Mouse (Mus musculus): ENCODE data around the gene Parp8. TPM values are rescaled to one million over a fixed set of nuclear protein-coding genes. Genes with fewer than 3 reads are reported as not detected.

Gene Parp8
- total RNA-seq, 1 experiment, result 2.2 TPM

- no peak overlapping the region for H3K27ac ChIP-seq (ENCODE audit: insufficient read depth, low read depth, low read length, poor library complexity, severe bottlenecking)
- H3K4me3 ChIP-seq (ENCODE audit: insufficient read depth in 1 of 2, low read depth in 1 of 2, low read length in 2 of 2, poor library complexity in 1 of 2, severe bottlenecking in 1 of 2), result no peak overlapping the region
- H3K36me3 ChIP-seq (ENCODE audit: control insufficient read depth, insufficient read depth, low read length, poor library complexity, severe bottlenecking), result no peaks in the 10 kb centered on the region
- no peak for DNase-seq (ENCODE audit: low read depth, low spot score)
- TF ChIP-seq ZC3H11A (IDR thresholded peaks at IDR 0.05; ENCODE audit: borderline replicate concordance, low read depth, low read length), result no peak
- no peak for TF ChIP-seq ZNF384 (IDR thresholded peaks at IDR 0.05; ENCODE audit: low read depth, low read length)
- TF ChIP-seq HCFC1 (IDR thresholded peaks at IDR 0.05; ENCODE audit: borderline replicate concordance, insufficient read depth, low read length), result no peak
- no peak for TF ChIP-seq CHD2 (IDR thresholded peaks at IDR 0.05; ENCODE audit: low read depth, low read length)
- TF ChIP-seq MAFK (IDR thresholded peaks at IDR 0.05; ENCODE audit: insufficient read depth, low read depth, low read length), result no peak
- H3K9me3 ChIP-seq (ENCODE audit: control insufficient read depth, insufficient read depth, low read depth, low read length), result no peaks in the 10 kb centered on the region
- no peak overlapping the region for H3K9ac ChIP-seq (ENCODE audit: insufficient read depth, low read depth, low read length, poor library complexity, severe bottlenecking)
- no peaks in the 10 kb centered on the region for H3K4me1 ChIP-seq (ENCODE audit: control insufficient read depth in 2 of 2, insufficient read depth in 2 of 2, low read length in 2 of 2, poor library complexity in 1 of 2)
- in situ Hi-C loops (cut with MboI; ENCODE audit: low sequenced_read_pairs in 2 of 2, unreplicated experiment in 2 of 2), result no loop called here
Measured at GRCm38 (mm10) chr13:116884422-116884942, 140.9 kb downstream of the Parp8 start.

- DNase-seq (ENCODE audit: low read depth, low spot score), result no peak
- H3K27ac ChIP-seq (ENCODE audit: insufficient read depth, low read depth, low read length, poor library complexity, severe bottlenecking), result no peak overlapping the region
- no peaks in the 10 kb centered on the region for H3K9me3 ChIP-seq (ENCODE audit: control insufficient read depth, insufficient read depth, low read depth, low read length)
- TF ChIP-seq CHD2 (IDR thresholded peaks at IDR 0.05; ENCODE audit: low read depth, low read length), result no peak
- no peak for TF ChIP-seq HCFC1 (IDR thresholded peaks at IDR 0.05; ENCODE audit: borderline replicate concordance, insufficient read depth, low read length)
- no peak for TF ChIP-seq ZC3H11A (IDR thresholded peaks at IDR 0.05; ENCODE audit: borderline replicate concordance, low read depth, low read length)
- no peak for TF ChIP-seq ZNF384 (IDR thresholded peaks at IDR 0.05; ENCODE audit: low read depth, low read length)
- no peak for TF ChIP-seq MAFK (IDR thresholded peaks at IDR 0.05; ENCODE audit: insufficient read depth, low read depth, low read length)
- H3K4me3 ChIP-seq (ENCODE audit: insufficient read depth in 1 of 2, low read depth in 1 of 2, low read length in 2 of 2, poor library complexity in 1 of 2, severe bottlenecking in 1 of 2), result no peak overlapping the region
- H3K9ac ChIP-seq (ENCODE audit: insufficient read depth, low read depth, low read length, poor library complexity, severe bottlenecking), result no peak overlapping the region
- no peaks in the 10 kb centered on the region for H3K36me3 ChIP-seq (ENCODE audit: control insufficient read depth, insufficient read depth, low read length, poor library complexity, severe bottlenecking)
- in situ Hi-C loops (cut with MboI; ENCODE audit: low sequenced_read_pairs in 2 of 2, unreplicated experiment in 2 of 2), result no loop called here
- no peaks in the 10 kb centered on the region for H3K4me1 ChIP-seq (ENCODE audit: control insufficient read depth in 2 of 2, insufficient read depth in 2 of 2, low read length in 2 of 2, poor library complexity in 1 of 2)
Measured at GRCm38 (mm10) chr13:116882226-116882625, 143.1 kb downstream of the Parp8 start.

- no peaks in the 10 kb centered on the region for H3K4me1 ChIP-seq (ENCODE audit: control insufficient read depth in 2 of 2, insufficient read depth in 2 of 2, low read length in 2 of 2, poor library complexity in 1 of 2)
- TF ChIP-seq HCFC1 (IDR thresholded peaks at IDR 0.05; ENCODE audit: borderline replicate concordance, insufficient read depth, low read length), result no peak
- no peak overlapping the region for H3K4me3 ChIP-seq (ENCODE audit: insufficient read depth in 1 of 2, low read depth in 1 of 2, low read length in 2 of 2, poor library complexity in 1 of 2, severe bottlenecking in 1 of 2)
- no peak overlapping the region for H3K9ac ChIP-seq (ENCODE audit: insufficient read depth, low read depth, low read length, poor library complexity, severe bottlenecking)
- no peaks in the 10 kb centered on the region for H3K9me3 ChIP-seq (ENCODE audit: control insufficient read depth, insufficient read depth, low read depth, low read length)
- in situ Hi-C loops (cut with MboI; ENCODE audit: low sequenced_read_pairs in 2 of 2, unreplicated experiment in 2 of 2), result no loop called here
- H3K36me3 ChIP-seq (ENCODE audit: control insufficient read depth, insufficient read depth, low read length, poor library complexity, severe bottlenecking), result no peaks in the 10 kb centered on the region
- no peak for DNase-seq (ENCODE audit: low read depth, low spot score)
- no peak overlapping the region for H3K27ac ChIP-seq (ENCODE audit: insufficient read depth, low read depth, low read length, poor library complexity, severe bottlenecking)
Measured at GRCm38 (mm10) chr13:116879580-116880192, 145.7 kb downstream of the Parp8 start.

- no peak for DNase-seq (ENCODE audit: low read depth, low spot score)
- Histone ChIP-seq H3K4me3 (ENCODE audit: insufficient read depth in 1 of 2, low read depth in 1 of 2, low read length in 2 of 2, poor library complexity in 1 of 2, severe bottlenecking in 1 of 2) (no peak overlapping the region), H3K4me1 (ENCODE audit: control insufficient read depth in 2 of 2, insufficient read depth in 2 of 2, low read length in 2 of 2, poor library complexity in 1 of 2) (no peaks in the 10 kb centered on the region), H3K36me3 (ENCODE audit: control insufficient read depth, insufficient read depth, low read length, poor library complexity, severe bottlenecking) (no peaks in the 10 kb centered on the region), H3K9me3 (ENCODE audit: control insufficient read depth, insufficient read depth, low read depth, low read length) (no peaks in the 10 kb centered on the region), H3K27ac (ENCODE audit: insufficient read depth, low read depth, low read length, poor library complexity, severe bottlenecking) (no peak overlapping the region), H3K9ac (ENCODE audit: insufficient read depth, low read depth, low read length, poor library complexity, severe bottlenecking) (no peak overlapping the region)
- no peak for TF ChIP-seq ZNF384 (IDR thresholded peaks at IDR 0.05; ENCODE audit: low read depth, low read length)
- no peak for TF ChIP-seq CHD2 (IDR thresholded peaks at IDR 0.05; ENCODE audit: low read depth, low read length)
- no peak for TF ChIP-seq HCFC1 (IDR thresholded peaks at IDR 0.05; ENCODE audit: borderline replicate concordance, insufficient read depth, low read length)
- TF ChIP-seq MAFK (IDR thresholded peaks at IDR 0.05; ENCODE audit: insufficient read depth, low read depth, low read length), result no peak
- TF ChIP-seq ZC3H11A (IDR thresholded peaks at IDR 0.05; ENCODE audit: borderline replicate concordance, low read depth, low read length), result no peak
- in situ Hi-C loops (cut with MboI; ENCODE audit: low sequenced_read_pairs in 2 of 2, unreplicated experiment in 2 of 2), result no loop called here
Measured at GRCm38 (mm10) chr13:116870221-116870620, 155.1 kb downstream of the Parp8 start.

- Histone ChIP-seq H3K9ac (ENCODE audit: insufficient read depth, low read depth, low read length, poor library complexity, severe bottlenecking) (no peak overlapping the region), H3K9me3 (ENCODE audit: control insufficient read depth, insufficient read depth, low read depth, low read length) (no peaks in the 10 kb centered on the region), H3K4me1 (ENCODE audit: control insufficient read depth in 2 of 2, insufficient read depth in 2 of 2, low read length in 2 of 2, poor library complexity in 1 of 2) (no peaks in the 10 kb centered on the region), H3K27ac (ENCODE audit: insufficient read depth, low read depth, low read length, poor library complexity, severe bottlenecking) (no peak overlapping the region), H3K4me3 (ENCODE audit: insufficient read depth in 1 of 2, low read depth in 1 of 2, low read length in 2 of 2, poor library complexity in 1 of 2, severe bottlenecking in 1 of 2) (no peak overlapping the region), H3K36me3 (ENCODE audit: control insufficient read depth, insufficient read depth, low read length, poor library complexity, severe bottlenecking) (no peaks in the 10 kb centered on the region)
- DNase-seq (ENCODE audit: low read depth, low spot score), result no peak
- TF ChIP-seq ZNF384 (IDR thresholded peaks at IDR 0.05; ENCODE audit: low read depth, low read length) (no peak), ZC3H11A (IDR thresholded peaks at IDR 0.05; ENCODE audit: borderline replicate concordance, low read depth, low read length) (no peak), CHD2 (IDR thresholded peaks at IDR 0.05; ENCODE audit: low read depth, low read length) (no peak), MAFK (IDR thresholded peaks at IDR 0.05; ENCODE audit: insufficient read depth, low read depth, low read length) (no peak), HCFC1 (IDR thresholded peaks at IDR 0.05; ENCODE audit: borderline replicate concordance, insufficient read depth, low read length) (no peak)
- in situ Hi-C loops (cut with MboI; ENCODE audit: low sequenced_read_pairs in 2 of 2, unreplicated experiment in 2 of 2), result no loop called here
Measured at GRCm38 (mm10) chr13:116843937-116844336, 181.4 kb downstream of the Parp8 start.

All from ES-E14 (cell line).